In the genomic region with DNA sequence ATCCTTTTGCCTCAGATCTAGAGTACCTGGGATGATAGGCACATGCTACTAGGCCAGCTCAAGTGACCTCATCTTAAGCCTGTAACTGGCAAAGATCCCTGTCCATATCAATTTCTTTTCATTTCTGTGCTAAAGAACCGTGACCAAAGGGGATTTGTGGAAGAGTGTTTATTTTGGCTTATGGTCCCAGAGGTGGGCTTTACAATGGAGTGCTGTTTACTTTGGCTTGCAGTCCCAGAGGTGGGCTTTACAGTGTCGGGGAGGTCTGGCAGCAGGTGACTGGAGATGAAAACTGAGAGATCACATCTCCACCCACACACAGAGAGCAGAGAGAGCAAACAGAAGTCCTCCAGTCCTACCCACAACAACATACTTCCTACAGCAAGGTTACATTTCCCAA, we compare ENCODE assay signal across 18 mouse cellular contexts. TPM values are rescaled to one million over a fixed set of nuclear protein-coding genes. Genes with fewer than 3 reads are reported as not detected.
"Had no signal": no experiment of that assay in that cellular context is flagged by ENCODE, and none has a peak within 500 bp of the region (broad histone marks: within the 10 kb centered on the region; RNA-seq: fewer than 3 reads in every experiment).

No protein-coding gene starts in this region.

- H3K4me2 ChIP-seq: liver, embryonic 13.5 days; liver, embryonic 15.5 days; midbrain, embryonic 12.5 days; midbrain, embryonic 15.5 days; neural tube, embryonic 12.5 days; stomach, embryonic 15.5 days had no signal

- H3K27ac ChIP-seq: liver, embryonic 13.5 days; liver, embryonic 15.5 days; macrophage; midbrain, embryonic 12.5 days; midbrain, embryonic 15.5 days; neural tube, embryonic 12.5 days; stomach, embryonic 15.5 days; stomach, postnatal 0 days had no signal

- ATAC-seq: midbrain, embryonic 15.5 days had no signal

- DNase-seq: liver, embryonic 13.5 days; lung, adult 2 months; lung, postnatal 10 days; lung, postnatal 36 days; right cerebral cortex, postnatal 14 days; thymus, adult 2 months; thymus, postnatal 25 days; thymus, postnatal 4 days had no signal

- H3K4me1 ChIP-seq: midbrain, embryonic 12.5 days; midbrain, embryonic 15.5 days; neural tube, embryonic 12.5 days; stomach, embryonic 15.5 days had no signal

- H3K9me3 ChIP-seq: liver, embryonic 13.5 days; liver, embryonic 15.5 days; midbrain, embryonic 12.5 days; midbrain, embryonic 15.5 days; stomach, embryonic 15.5 days had no signal

- H3K9ac ChIP-seq: liver, embryonic 13.5 days; liver, embryonic 15.5 days; midbrain, embryonic 12.5 days; midbrain, embryonic 15.5 days; neural tube, embryonic 12.5 days; stomach, embryonic 15.5 days had no signal

- H3K4me3 ChIP-seq: liver, embryonic 13.5 days; liver, embryonic 15.5 days; megakaryocyte, embryonic 14.5 days; midbrain, embryonic 12.5 days; midbrain, embryonic 15.5 days; neural tube, embryonic 12.5 days; stomach, embryonic 15.5 days had no signal

- H3K36me3 ChIP-seq: liver, embryonic 13.5 days; liver, embryonic 15.5 days; midbrain, embryonic 12.5 days; midbrain, embryonic 15.5 days; neural tube, embryonic 12.5 days; stomach, embryonic 15.5 days had no signal

- H3K27me3 ChIP-seq: liver, embryonic 13.5 days; liver, embryonic 15.5 days; neural tube, embryonic 12.5 days; stomach, embryonic 15.5 days had no signal

RNA-seq across cellular contexts. Expression of gene Scimp, which starts 26.2 kb away (rescaled TPM):
- total RNA-seq: midbrain, postnatal 0 days had no signal
- polyA plus RNA-seq: midbrain, embryonic 12.5 days; midbrain, embryonic 15.5 days; midbrain, postnatal 0 days; neural tube, embryonic 12.5 days; neural tube, embryonic 14.5 days had no signal
